Mouse (Mus musculus): ENCODE data around the gene Rcan3. TPM values are rescaled to one million over a fixed set of nuclear protein-coding genes. Genes with fewer than 3 reads are reported as not detected.

The Rcan3 gene
- total RNA-seq, 2 experiments from 2014 or later, result 30.6 to 32.5 TPM

Small RNAs within 50 kb of the gene (microRNA-seq; reads per million reads assigned to microRNA genes)
- 679 to 690 reads per million in 2 experiments for gene Mir700

Other genes with a start within 250 kb of the Rcan3 start
- gene Clic4, start 161.0 kb downstream of the Rcan3 start, total RNA-seq (2021), result 10 to 100 TPM; 37.8 to 40.9 TPM
- 100 to 1,000 TPM; 124 to 133 TPM for gene Srrm1, start 80.5 kb downstream of the Rcan3 start, total RNA-seq (2021)
- gene Ncmap, start 35.6 kb downstream of the Rcan3 start, total RNA-seq (2021), result 1 to 10 TPM in 1 of 2 experiments, under 1 TPM in 1; 0.60 to 1.2 TPM
- gene Stpg1, start 60.9 kb upstream of the Rcan3 start, total RNA-seq (2021), result 1 to 10 TPM; 1.7 to 1.8 TPM
- gene Nipal3, start 61.2 kb upstream of the Rcan3 start, total RNA-seq (2021), result 10 to 100 TPM; 77.5 to 92.8 TPM
- gene Grhl3, start 139.8 kb upstream of the Rcan3 start, total RNA-seq (2021), result under 1 TPM; 0.41 to 0.43 TPM

Data from layer of hippocampus, postnatal 14 days (tissue).